In genomic region chr1:60658383-60658782, GRCm38 (mm10) we compare ENCODE assay signal across 20 mouse cellular contexts. TPM values are rescaled to one million over a fixed set of nuclear protein-coding genes. Genes with fewer than 3 reads are reported as not detected.
DNase-seq lines count a peak whose midpoint lies in the region; ATAC-seq and TF ChIP-seq lines count a peak whose summit lies in the region.
"Had no signal": no experiment of that assay in that cellular context is flagged by ENCODE, and none has a peak within 500 bp of the region (broad histone marks: within the 10 kb centered on the region; RNA-seq: fewer than 3 reads in every experiment).

No protein-coding gene starts in this region.

- no peak for TF ChIP-seq CTCF in liver, adult 2 months (IDR thresholded peaks at IDR 0.05; ENCODE audit: low read depth, low read length)

- ATAC-seq in intestine, embryonic 14.5 days (replicated peaks; ENCODE audit: low FRiP score, low TSS enrichment, low read depth), result no peak
- ATAC-seq in stomach, embryonic 16.5 days (ENCODE audit: insufficient read depth, low FRiP score), result peak; percentile 47; the same call in 1 of the 2 replicates
- no peak for ATAC-seq in neural tube, embryonic 15.5 days (ENCODE audit: low FRiP score)
- ATAC-seq: CD4-positive, CD25-positive, alpha-beta regulatory T cell, adult 4 months had no signal

- no peaks in the 10 kb centered on the region for H3K27me3 ChIP-seq in liver, adult 2 months (ENCODE audit: control insufficient read depth, insufficient read depth, low read length)
- no peaks in the 10 kb centered on the region for H3K27me3 ChIP-seq in intestine, embryonic 14.5 days (replicated peaks; ENCODE audit: control insufficient read depth, insufficient read depth, low read length)
- no peaks in the 10 kb centered on the region for H3K27me3 ChIP-seq in stomach, embryonic 16.5 days (ENCODE audit: control insufficient read depth, insufficient read depth, low read length)
- no peaks in the 10 kb centered on the region for H3K27me3 ChIP-seq in neural tube, embryonic 15.5 days (replicated peaks)
- H3K27me3 ChIP-seq: embryonic facial prominence, embryonic 12.5 days; forebrain, embryonic 12.5 days; hindbrain, embryonic 15.5 days; limb, embryonic 13.5 days; liver, embryonic 15.5 days had no signal

- no peak overlapping the region for H3K4me2 ChIP-seq in intestine, embryonic 14.5 days (ENCODE audit: low read length)
- no peak overlapping the region for H3K4me2 ChIP-seq in stomach, embryonic 16.5 days (ENCODE audit: low read depth, low read length)
- H3K4me2 ChIP-seq in neural tube, embryonic 15.5 days, result no peak overlapping the region
- H3K4me2 ChIP-seq: embryonic facial prominence, embryonic 12.5 days; forebrain, embryonic 12.5 days; hindbrain, embryonic 15.5 days; limb, embryonic 13.5 days; liver, embryonic 15.5 days had no signal

- DNase-seq in liver, adult 2 months (ENCODE audit: extremely low read depth, low read depth, low spot score), result no peak
- no peak for DNase-seq in liver
- DNase-seq in intestine, embryonic 14.5 days (ENCODE audit: low spot score), result peak; percentile 45
- no peak for DNase-seq in layer of hippocampus, postnatal 36 days
- DNase-seq: adrenal gland, postnatal 14 days; cerebellum, adult 9-11 months; heart, postnatal 36 days; kidney, adult 11 months; lung, postnatal 10 days had no signal

- no peak for TF ChIP-seq POLR2A in liver, adult 2 months (IDR thresholded peaks at IDR 0.05; ENCODE audit: extremely low read depth, insufficient read depth, low read length)

- no peaks in the 10 kb centered on the region for H3K36me3 ChIP-seq in liver, adult 2 months (ENCODE audit: control insufficient read depth, insufficient read depth, low read length)
- H3K36me3 ChIP-seq in intestine, embryonic 14.5 days (ENCODE audit: control insufficient read depth, insufficient read depth, low read length), result no peaks in the 10 kb centered on the region
- no peaks in the 10 kb centered on the region for H3K36me3 ChIP-seq in stomach, embryonic 16.5 days (ENCODE audit: control insufficient read depth, insufficient read depth, low read length)
- H3K36me3 ChIP-seq in neural tube, embryonic 15.5 days, result no peaks in the 10 kb centered on the region
- H3K36me3 ChIP-seq: embryonic facial prominence, embryonic 12.5 days; forebrain, embryonic 12.5 days; hindbrain, embryonic 15.5 days; limb, embryonic 13.5 days; liver, embryonic 15.5 days; midbrain, embryonic 10.5 days had no signal

- no peaks in the 10 kb centered on the region for H3K9me3 ChIP-seq in intestine, embryonic 14.5 days (ENCODE audit: control insufficient read depth, low read length)
- H3K9me3 ChIP-seq in stomach, embryonic 16.5 days (replicated peaks; ENCODE audit: control insufficient read depth, low read length), result no peaks in the 10 kb centered on the region
- H3K9me3 ChIP-seq in neural tube, embryonic 15.5 days (replicated peaks), result no peaks in the 10 kb centered on the region
- H3K9me3 ChIP-seq: embryonic facial prominence, embryonic 12.5 days; forebrain, embryonic 12.5 days; hindbrain, embryonic 15.5 days; limb, embryonic 13.5 days; liver, embryonic 15.5 days; midbrain, embryonic 10.5 days had no signal

- H3K79me2 ChIP-seq in liver, adult 2 months (ENCODE audit: control insufficient read depth, insufficient read depth, low read length), result no peaks in the 10 kb centered on the region

- peak overlapping the region; percentile 98 for H3K27ac ChIP-seq in liver, adult 2 months (replicated peaks; ENCODE audit: insufficient read depth, low read depth, low read length)
- H3K27ac ChIP-seq in brown adipose tissue, adult 24 weeks (replicated peaks; ENCODE audit: low read depth, low read length), result peak overlapping the region; percentile 44; the same call in 1 of the 2 replicates
- H3K27ac ChIP-seq in intestine, embryonic 14.5 days (ENCODE audit: low read depth), result no peak overlapping the region
- H3K27ac ChIP-seq in stomach, embryonic 16.5 days (ENCODE audit: low read length), result no peak overlapping the region
- H3K27ac ChIP-seq in neural tube, embryonic 15.5 days (replicated peaks), result no peak overlapping the region
- H3K27ac ChIP-seq: embryonic facial prominence, embryonic 12.5 days; forebrain, embryonic 12.5 days; hindbrain, embryonic 15.5 days; kidney, postnatal 0 days; limb, embryonic 13.5 days; midbrain, embryonic 10.5 days had no signal

- 43% methylated on average over 4 of the region's 4 CpGs for WGBS in liver, adult 2 months
- 67% methylated on average over 4 of the region's 4 CpGs for WGBS in intestine, embryonic 14.5 days
- 54% methylated on average over 4 of the region's 4 CpGs for WGBS in stomach, embryonic 16.5 days
- WGBS in neural tube, embryonic 15.5 days, result 85% methylated on average over 4 of the region's 4 CpGs

- H3K4me1 ChIP-seq in liver, adult 2 months (ENCODE audit: control insufficient read depth, insufficient read depth, low read length), result peaks cover 26% of the 10 kb centered on the region
- H3K4me1 ChIP-seq in brown adipose tissue, adult 24 weeks (ENCODE audit: control insufficient read depth, insufficient read depth, insufficient read length, low read length), result peaks cover 23% of the 10 kb centered on the region
- H3K4me1 ChIP-seq in intestine, embryonic 14.5 days (replicated peaks; ENCODE audit: control insufficient read depth, insufficient read depth, low read length), result peaks cover 5% of the 10 kb centered on the region
- H3K4me1 ChIP-seq in stomach, embryonic 16.5 days (ENCODE audit: control insufficient read depth, insufficient read depth, low read length), result peaks cover 5% of the 10 kb centered on the region
- peaks cover 3% of the 10 kb centered on the region; the same call in 1 of the 2 replicates for H3K4me1 ChIP-seq in neural tube, embryonic 15.5 days
- H3K4me1 ChIP-seq: embryonic facial prominence, embryonic 12.5 days; forebrain, embryonic 12.5 days; hindbrain, embryonic 15.5 days; limb, embryonic 13.5 days had no signal

- H3K9ac ChIP-seq in liver, adult 2 months (ENCODE audit: low read depth, low read length), result peak overlapping the region; percentile 40; the same call in 1 of the 2 replicates
- no peak overlapping the region for H3K9ac ChIP-seq in intestine, embryonic 14.5 days (ENCODE audit: low read length)
- H3K9ac ChIP-seq in stomach, embryonic 16.5 days (ENCODE audit: low read length), result no peak overlapping the region
- no peak overlapping the region for H3K9ac ChIP-seq in neural tube, embryonic 15.5 days (replicated peaks)
- H3K9ac ChIP-seq: embryonic facial prominence, embryonic 12.5 days; forebrain, embryonic 12.5 days; hindbrain, embryonic 15.5 days; limb, embryonic 13.5 days; liver, embryonic 15.5 days had no signal

- H3K4me3 ChIP-seq in liver, adult 2 months (ENCODE audit: insufficient read depth, low read depth, low read length), result no peak overlapping the region
- no peak overlapping the region for H3K4me3 ChIP-seq in brown adipose tissue, adult 24 weeks (ENCODE audit: insufficient read depth, low read depth, low read length)
- no peak overlapping the region for H3K4me3 ChIP-seq in intestine, embryonic 14.5 days (ENCODE audit: low read depth, low read length)
- no peak overlapping the region for H3K4me3 ChIP-seq in stomach, embryonic 16.5 days (replicated peaks; ENCODE audit: low read length)
- no peak overlapping the region for H3K4me3 ChIP-seq in neural tube, embryonic 15.5 days (replicated peaks)
- H3K4me3 ChIP-seq: embryonic facial prominence, embryonic 12.5 days; forebrain, embryonic 12.5 days; hindbrain, embryonic 15.5 days; limb, embryonic 13.5 days; liver, embryonic 15.5 days; midbrain, embryonic 10.5 days had no signal

RNA-seq across cellular contexts. Expression of gene Cd28, which starts 58.2 kb away (rescaled TPM):
- total RNA-seq in liver, adult 2 months (2014; rRNA removed), result 0.28 and 0.54 TPM in 2 replicates
- 0.06 and 0.10 TPM in 2 replicates for polyA plus RNA-seq in liver, adult 2 months (2012; rRNA removed)
- polyA plus RNA-seq in brown adipose tissue, adult 24 weeks (2012; ENCODE audit: insufficient read depth, insufficient read length, missing spikeins), result not detected in 2 replicates
- 0.07 and 0.13 TPM in 2 replicates for polyA plus RNA-seq in intestine, embryonic 14.5 days (2014; fragmentation: Nextera tagmentation; extraction: Ambion mirVana)
- 0.25 and 0.31 TPM in 2 replicates for polyA plus RNA-seq in stomach, embryonic 16.5 days (2015; fragmentation: Nextera tagmentation; extraction: Ambion mirVana)
- total RNA-seq in layer of hippocampus, postnatal 36 days (2021), result under 1 TPM; 0.07 to 0.10 TPM
- polyA plus RNA-seq in neural tube, embryonic 15.5 days (2015; fragmentation: Nextera tagmentation; extraction: Ambion mirVana), result 0.18 and 1.2 TPM in 2 replicates

Comparison
In these comparisons a context has a peak if more than half of its experiments do, and no peak if none do; other contexts are left out.
1. H3K27ac ChIP-seq: peak in liver, adult 2 months (single experiment) and brown adipose tissue, adult 24 weeks (single experiment); none in intestine, embryonic 14.5 days (single experiment), stomach, embryonic 16.5 days (single experiment) and neural tube, embryonic 15.5 days (single experiment).